Mouse (Mus musculus) heart, postnatal 0 days (tissue): ENCODE data around the gene Lck. TPM values are rescaled to one million over a fixed set of nuclear protein-coding genes. Genes with fewer than 3 reads are reported as not detected.

Source experiments
- ATAC-seq: fragments of 200-750 bp; cut with Nextera tagmentation; 2 replicates; pipeline ENCODE4 v1.8.0; 2017; ENCODE audit warnings: low read depth, moderate number of reproducible peaks, moderate library complexity; ENCODE audit not compliant: insufficient read depth
- DNase-seq: peaks from one replicate; pipeline ENCODE4 v3.0.0-alpha.2; 2016; ENCODE audit warnings: low spot score
- H3K27ac ChIP-seq: fragments of 300-500 bp; sonication (generic); 2 replicates; pipeline ENCODE4 v1.5.1; 2014; ENCODE audit warnings: low read depth, mild to moderate bottlenecking
- H3K27me3 ChIP-seq: fragments of 300-500 bp; sonication (generic); 2 replicates; pipeline ENCODE4 v1.6.1; 2014; ENCODE audit warnings: low read length, mixed read lengths; ENCODE audit not compliant: control insufficient read depth, insufficient read depth
- H3K36me3 ChIP-seq: fragments of 300-500 bp; sonication (generic); replicated peaks from 2 replicates; pipeline ENCODE4 v1.6.1; 2014; ENCODE audit warnings: low read length, mixed read lengths; ENCODE audit not compliant: control insufficient read depth, insufficient read depth
- H3K4me1 ChIP-seq: fragments of 300-500 bp; sonication (generic); 2 replicates; pipeline ENCODE4 v1.6.1; 2014; ENCODE audit warnings: antibody characterized with exemption; ENCODE audit not compliant: control insufficient read depth, insufficient read depth
- H3K4me2 ChIP-seq: fragments of 300-500 bp; sonication (generic); 2 replicates; pipeline ENCODE4 v1.6.1; 2014; ENCODE audit warnings: low read depth, mild to moderate bottlenecking, low read length, moderate library complexity
- H3K4me3 ChIP-seq: fragments of 300-500 bp; sonication (generic); 2 replicates; pipeline ENCODE4 v1.5.1; 2014; ENCODE audit warnings: low read depth, low read length
- H3K9ac ChIP-seq: fragments of 300-500 bp; sonication (generic); replicated peaks from 2 replicates; pipeline ENCODE4 v1.6.1; 2014; ENCODE audit warnings: low read depth, low read length, mixed read lengths
- H3K9me3 ChIP-seq: fragments of 300-500 bp; sonication (generic); replicated peaks from 2 replicates; pipeline ENCODE4 v1.6.1; 2016; ENCODE audit warnings: low read length; ENCODE audit not compliant: control insufficient read depth
- CTCF ChIP-seq: IDR thresholded peaks from 2 replicates; pipeline ENCODE4 v1.5.1; 2016; ENCODE audit warnings: antibody characterized with exemption, control low read depth, low read depth
- EP300 ChIP-seq: IDR thresholded peaks from 2 replicates; pipeline ENCODE4 v1.6.1; 2016; ENCODE audit warnings: antibody characterized with exemption, low read depth
- WGBS: fragments of 180-500 bp; shearing (Covaris S2); extraction: QIAGEN DNeasy Blood & Tissue Kit; methylation state at CpG from one replicate; pipeline ENCODE4 v1.1.7; 2014; 5-methylcytosine and 5-hydroxymethylcytosine counted together
- polyA plus RNA-seq: library from polyadenylated mRNA; unstranded; fragments of >200 nt; fragmentation: Nextera tagmentation; extraction: Ambion mirVana; gene quantifications from 2 replicates; pipeline ENCODE4 v1.2.1, GENCODE M21; 2015
- total RNA-seq: library from RNA; depleted of rRNA; stranded (reverse); fragments of >200 nt; gene quantifications from 2 replicates; pipeline ENCODE4 v1.2.3, GENCODE M21; 2014; ENCODE audit warnings: low replicate concordance; rRNA removed

Lck gene
- total RNA-seq (2.0 and 8.9 TPM in 2 replicates), polyA plus RNA-seq (0.71 and 0.99 TPM in 2 replicates)

- H3K27ac ChIP-seq = peak within 1 kb of the TSS; percentile 40; the same call in 1 of the 2 replicates
- ATAC-seq (no peak), DNase-seq (no peak)
- H3K4me3 ChIP-seq = no peak within 1 kb of the TSS
- peak within 1 kb of the TSS; percentile 38; the same call in 1 of the 2 replicates for H3K4me2 ChIP-seq
- H3K27me3 ChIP-seq = no peaks in the 10 kb centered on the region
- no peak within 1 kb of the TSS for H3K9ac ChIP-seq
- TF ChIP-seq CTCF = no peak
- no peak for TF ChIP-seq EP300
- no peaks in the 10 kb centered on the region for H3K36me3 ChIP-seq
- WGBS = 83% methylated on average over 8 of the region's 8 CpGs
- 0 out of 2 replicates have a peak, but pooled peaks cover 6% of the 10 kb centered on the region for H3K4me1 ChIP-seq
- no peaks in the 10 kb centered on the region for H3K9me3 ChIP-seq
Measured at GRCm38 (mm10) chr4:129573430-129573829, at the start of gene Lck. Gene Lck, minus strand, starts transcription at chr4:129573641.

GRCm38 (mm10) chr4:129622803-129623535 lies 49.5 kb upstream of the Lck start:
- Histone ChIP-seq H3K4me1 (peaks cover 37% of the 10 kb centered on the region), H3K9me3 (no peaks in the 10 kb centered on the region), H3K27ac (peak overlapping the region; percentile 89), H3K27me3 (no peaks in the 10 kb centered on the region), H3K4me2 (peak overlapping the region; percentile 84), H3K9ac (peak overlapping the region; percentile 71), H3K4me3 (peak overlapping the region; percentile 65), H3K36me3 (peaks cover 28% of the 10 kb centered on the region)
- 14% methylated on average over 8 of the region's 8 CpGs for WGBS
- TF ChIP-seq EP300 (no peak), CTCF (no peak)
- ATAC-seq (no peak), DNase-seq (no peak)

- Histone ChIP-seq H3K4me1 (peaks cover 38% of the 10 kb centered on the region), H3K4me3 (peak overlapping the region; percentile 65), H3K9me3 (no peaks in the 10 kb centered on the region), H3K4me2 (peak overlapping the region; percentile 84), H3K9ac (peak overlapping the region; percentile 71), H3K27ac (peak overlapping the region; percentile 89), H3K27me3 (no peaks in the 10 kb centered on the region), H3K36me3 (peaks cover 26% of the 10 kb centered on the region)
- TF ChIP-seq EP300 (no peak), CTCF (no peak)
- WGBS = 66% methylated on average over 11 of the region's 11 CpGs
- ATAC-seq (no peak), DNase-seq (no peak)
Measured at GRCm38 (mm10) chr4:129622120-129622802, 48.8 kb upstream of the Lck start.

- Histone ChIP-seq H3K4me3 (peak overlapping the region; percentile 20), H3K4me1 (peaks cover 38% of the 10 kb centered on the region), H3K4me2 (peak overlapping the region; percentile 84), H3K27ac (peak overlapping the region; percentile 65), H3K27me3 (no peaks in the 10 kb centered on the region), H3K36me3 (peaks cover 24% of the 10 kb centered on the region), H3K9me3 (no peaks in the 10 kb centered on the region), H3K9ac (no peak overlapping the region)
- 54% methylated on average over 8 of the region's 8 CpGs for WGBS
- ATAC-seq (no peak), DNase-seq (peak; percentile 72)
- TF ChIP-seq EP300 (peak; percentile 25; the same call in 1 of the 2 replicates), CTCF (no peak)
Measured at GRCm38 (mm10) chr4:129621283-129621841, 47.9 kb upstream of the Lck start.

- no peak for ATAC-seq
- H3K4me2 ChIP-seq = peak overlapping the region; percentile 48
- 73% methylated on average over 11 of the region's 11 CpGs for WGBS
- DNase-seq = no peak
- H3K9me3 ChIP-seq = no peaks in the 10 kb centered on the region
- H3K27ac ChIP-seq = peak overlapping the region; percentile 65
- peak overlapping the region; percentile 20 for H3K4me3 ChIP-seq
- H3K27me3 ChIP-seq = no peaks in the 10 kb centered on the region
- peaks cover 21% of the 10 kb centered on the region for H3K36me3 ChIP-seq
- H3K4me1 ChIP-seq = peaks cover 36% of the 10 kb centered on the region
- no peak overlapping the region for H3K9ac ChIP-seq
- TF ChIP-seq EP300 (no peak), CTCF (no peak)
Measured at GRCm38 (mm10) chr4:129620419-129621282, 47.2 kb upstream of the Lck start.
